Mouse (Mus musculus): ENCODE data around the gene Vmn1r18.
"Not testable (repeated sequence)": the region's sequence is repeated elsewhere in the genome, so short reads cannot be mapped to it uniquely, and the experiment has no call there.

Vmn1r18 gene

DNA sequence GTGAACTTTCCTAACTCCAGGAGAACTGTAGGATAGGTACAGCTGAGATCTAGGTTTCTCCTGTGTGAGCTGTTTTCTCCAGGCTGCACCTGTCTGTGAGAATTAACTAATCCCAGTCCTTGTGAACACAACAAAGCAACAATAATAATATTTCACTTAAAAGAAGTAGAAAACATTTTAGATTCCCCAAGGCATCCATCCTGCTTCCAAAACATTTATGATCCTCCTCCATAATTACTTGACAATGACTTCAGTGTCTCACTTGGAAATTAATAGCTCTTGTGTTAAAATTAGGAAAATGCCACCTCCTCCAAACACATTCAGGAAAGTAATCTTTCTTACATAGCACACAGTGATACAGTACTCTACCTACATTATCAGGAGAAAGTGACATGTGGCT, at the start of gene Vmn1r18:
TSS of gene Vmn1r18 (minus strand) at position 101 of the 400 bp plus-strand sequence.
- no peak for DNase-seq (ENCODE audit: low read depth)

- DNase-seq (ENCODE audit: low read depth), result no peak
Measured at GRCm38 (mm10) chr6:57431196-57431595, 35.6 kb upstream of the Vmn1r18 start.

- no peak for DNase-seq (ENCODE audit: low read depth)
Measured at GRCm38 (mm10) chr6:57428630-57429029, 33.0 kb upstream of the Vmn1r18 start, which contains the start of gene Vmn1r20. TSS of gene Vmn1r20 (plus strand) at chr6:57428930.

- not testable (repeated sequence) for DNase-seq (ENCODE audit: low read depth)
Measured at GRCm38 (mm10) chr6:57403480-57403879, 7.9 kb upstream of the Vmn1r18 start, which contains the start of gene Vmn1r19. TSS of gene Vmn1r19 (plus strand) at chr6:57403780.

GRCm38 (mm10) chr6:57367496-57367895, 28.1 kb downstream of the Vmn1r18 start:
- DNase-seq (ENCODE audit: low read depth), result no peak

- not testable (repeated sequence) for DNase-seq (ENCODE audit: low read depth)
Measured at GRCm38 (mm10) chr6:57365866-57366265, 29.7 kb downstream of the Vmn1r18 start.

GRCm38 (mm10) chr6:57363627-57364026, 32.0 kb downstream of the Vmn1r18 start, which contains the start of gene Vmn1r17:
TSS of gene Vmn1r17 (minus strand) at chr6:57363727.
- DNase-seq (ENCODE audit: low read depth), result no peak

DNA sequence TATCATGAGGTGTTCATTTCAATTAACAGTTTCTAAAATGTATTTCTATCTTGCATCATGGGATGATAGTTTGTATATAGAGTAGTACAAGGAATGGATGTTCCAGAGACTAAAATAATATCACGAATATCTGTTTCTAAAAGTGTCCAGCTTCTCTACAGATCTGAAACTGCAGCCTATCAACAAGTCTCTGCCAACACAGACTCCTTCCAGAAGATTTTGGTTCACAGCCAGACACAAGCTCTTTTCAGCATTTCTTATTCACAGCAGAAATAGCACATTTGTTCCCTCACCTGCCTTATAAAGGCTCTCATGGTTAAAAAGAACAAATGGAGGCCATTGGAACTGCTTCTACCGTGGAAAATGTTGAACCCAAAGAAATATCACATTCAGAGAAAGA, 38.7 kb downstream of the Vmn1r18 start:
- DNase-seq (ENCODE audit: low read depth), result no peak

GRCm38 (mm10) chr6:57329394-57329793, 66.2 kb downstream of the Vmn1r18 start, which contains the start of gene Vmn1r16:
TSS of gene Vmn1r16 (minus strand) at chr6:57329494.
- no peak for DNase-seq (ENCODE audit: low read depth)
